Mouse (Mus musculus) adipocyte (in vitro differentiated cells): Measurements from ENCODE around the gene Wfdc13.

Experiments
- DNase-seq: peaks from one replicate; pipeline ENCODE4 v3.0.0-alpha.2; 2016; ENCODE audit warnings: low spot score

Wfdc13 gene

DNA sequence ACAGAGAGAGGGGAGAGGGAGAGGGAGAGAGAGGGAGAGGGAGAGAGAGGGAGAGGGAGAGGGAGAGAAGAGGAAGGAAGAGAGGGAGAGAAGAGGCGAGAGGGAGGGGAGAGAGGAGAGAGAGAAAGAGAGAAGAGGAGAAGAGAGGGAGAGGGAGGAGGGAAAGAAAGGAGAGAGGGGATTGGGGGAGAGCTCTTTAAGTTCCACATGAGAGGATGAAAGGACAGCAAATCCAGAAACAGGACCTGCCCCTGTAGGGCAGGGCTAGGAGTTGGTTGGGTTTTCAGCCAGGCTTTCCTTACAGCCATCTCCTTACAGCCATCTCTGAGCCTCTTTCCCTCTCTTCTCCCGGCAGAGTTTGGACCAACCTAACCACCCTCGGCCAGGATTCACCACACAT lies at the start of gene Wfdc13:
Gene Wfdc13 (plus strand): TSS at position 301 of the 400 bp plus-strand sequence.
- DNase-seq, result no peak

DNA sequence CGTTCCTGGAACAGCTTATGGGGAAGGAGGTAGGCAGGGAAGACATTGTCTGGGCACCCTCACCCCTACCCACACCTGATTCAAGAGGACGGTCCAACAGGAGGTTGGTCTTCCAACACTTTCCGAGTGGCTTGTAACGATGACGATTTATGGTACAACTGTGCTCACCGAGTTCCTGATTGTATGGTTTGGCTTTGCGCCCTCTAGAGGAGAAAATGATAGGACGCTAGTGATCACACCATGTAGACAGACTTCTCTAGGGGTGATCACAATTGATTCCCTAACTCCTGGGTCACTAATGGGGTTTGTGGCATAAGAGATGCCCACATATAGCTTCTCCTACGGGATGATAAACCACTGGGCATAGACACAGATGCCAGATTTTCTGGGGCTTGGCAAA lies 49.6 kb upstream of the Wfdc13 start:
- DNase-seq, result no peak

DNA sequence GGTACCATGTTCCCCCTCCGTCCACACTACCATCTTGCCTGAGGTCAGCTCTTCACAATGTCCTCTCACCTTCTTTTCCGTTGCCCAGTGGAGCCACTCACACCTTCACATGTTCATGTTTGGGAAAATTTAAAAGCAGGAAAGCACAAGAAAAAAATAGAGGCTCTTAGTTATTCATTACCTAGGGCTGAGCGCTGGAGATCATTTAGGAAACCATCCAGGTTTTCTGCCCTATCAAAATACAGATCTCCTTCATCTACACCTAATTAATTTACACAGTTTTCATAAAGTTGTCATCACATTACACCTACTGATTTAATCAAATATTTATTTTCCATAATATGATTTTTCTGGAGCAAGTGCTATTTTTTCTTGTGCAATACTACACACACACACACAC lies 46.2 kb upstream of the Wfdc13 start, which contains the start of gene Wfdc16:
Gene Wfdc16 (minus strand): TSS at position 101 of the 400 bp plus-strand sequence.
- DNase-seq, result no peak

DNA sequence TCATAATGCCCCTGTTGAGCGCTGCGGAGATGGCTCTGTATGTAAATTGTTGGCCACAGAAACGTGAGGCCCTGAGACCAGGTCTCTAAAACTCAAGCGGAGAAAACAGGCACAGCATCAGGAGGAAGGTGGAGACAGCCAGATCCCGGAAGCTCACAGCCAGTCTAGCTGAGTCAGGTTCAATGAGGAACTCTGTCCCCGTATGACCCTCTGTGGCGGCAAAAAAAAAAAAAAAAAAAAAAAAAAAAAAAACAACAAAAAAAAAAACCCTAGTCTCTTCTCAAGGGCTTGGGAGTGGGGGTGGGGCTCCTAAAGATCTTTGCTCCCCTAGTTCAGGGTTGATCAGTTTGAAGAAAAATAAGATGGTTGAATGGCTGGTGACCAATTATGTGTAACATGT lies 43.8 kb upstream of the Wfdc13 start:
- DNase-seq, result no peak

DNA sequence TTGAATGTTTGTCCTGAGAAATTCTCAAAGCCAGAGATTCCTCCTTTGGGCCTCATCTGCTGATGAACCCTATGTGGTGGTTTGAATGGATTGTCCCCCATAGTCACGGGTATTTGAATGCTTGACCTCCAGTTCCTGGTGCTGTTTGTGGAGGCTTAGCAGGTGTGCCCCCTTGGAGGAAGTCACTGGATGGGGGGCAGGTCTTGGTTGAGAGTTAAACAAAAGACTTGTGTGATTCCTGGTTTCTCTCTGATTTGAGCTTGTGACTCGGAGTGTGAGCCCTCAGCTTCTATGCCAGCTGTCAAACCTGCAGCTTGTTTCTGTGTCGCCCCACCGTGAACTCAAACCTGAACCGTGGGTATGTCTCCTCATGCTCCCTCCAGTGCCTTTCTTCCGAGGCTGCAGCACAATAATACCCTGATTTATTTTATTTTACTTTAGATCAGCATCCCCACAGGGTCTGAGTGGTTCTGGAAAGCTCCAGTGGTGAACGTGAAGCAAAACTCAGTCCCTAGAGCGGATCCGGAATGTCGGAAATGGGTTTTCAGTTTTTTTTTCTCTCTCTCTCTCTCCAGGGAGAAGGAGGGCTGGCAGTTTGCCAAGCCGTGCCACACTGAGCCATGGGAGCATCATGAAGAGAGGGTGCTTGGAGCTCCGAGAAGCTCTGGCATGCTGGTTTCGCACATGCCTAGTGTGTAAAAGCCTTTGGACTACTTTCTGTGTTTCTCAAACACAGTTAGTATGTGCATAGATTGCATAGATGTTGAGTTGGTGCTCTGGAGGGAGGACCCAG lies 42.8 kb upstream of the Wfdc13 start:
- no peak for DNase-seq

DNA sequence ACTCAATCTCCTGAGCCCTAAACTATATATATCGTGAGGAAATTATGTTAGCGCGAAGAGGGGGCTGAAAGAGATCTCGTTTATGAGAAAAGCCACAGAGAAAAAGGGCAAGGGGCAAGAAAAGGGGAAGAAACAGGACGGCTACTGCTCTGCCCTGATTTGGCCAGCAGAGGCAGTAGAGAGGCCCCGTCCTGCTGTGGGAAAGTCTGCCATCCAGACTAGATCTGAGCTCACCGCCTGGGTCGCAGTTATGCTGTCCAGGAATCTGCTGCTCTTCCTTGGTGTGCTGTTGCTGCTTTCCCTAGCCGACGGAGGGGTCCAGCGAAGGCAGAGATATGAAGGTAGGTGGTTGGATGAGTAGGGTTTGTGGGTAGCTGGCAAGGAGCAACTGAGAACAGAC lies 29.0 kb upstream of the Wfdc13 start, which contains the start of gene Wfdc10:
Gene Wfdc10 (plus strand): TSS at position 189 of the 400 bp plus-strand sequence.
- no peak for DNase-seq

DNA sequence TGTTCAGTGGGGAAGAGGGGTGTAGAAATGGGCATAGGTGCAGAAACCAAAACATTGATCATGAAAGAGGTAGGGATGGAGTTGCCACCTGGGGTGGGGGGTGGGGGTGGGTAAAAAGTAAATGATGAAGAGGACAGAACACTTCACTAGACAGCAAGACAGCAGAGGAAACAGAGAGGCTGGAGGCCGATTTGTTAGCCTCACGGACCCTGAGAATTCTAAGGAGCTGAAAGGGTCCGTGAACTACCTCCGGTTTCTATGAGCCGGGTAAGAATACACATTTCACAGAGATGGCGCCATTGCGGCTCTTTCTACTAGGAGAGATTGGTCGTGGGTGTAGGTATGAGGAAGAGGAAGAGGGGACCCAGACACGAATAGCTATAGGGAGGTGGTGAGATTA lies 28.4 kb upstream of the Wfdc13 start, which contains the start of gene Wfdc9:
Gene Wfdc9 (minus strand): TSS at position 101 of the 400 bp plus-strand sequence.
- no peak for DNase-seq

DNA sequence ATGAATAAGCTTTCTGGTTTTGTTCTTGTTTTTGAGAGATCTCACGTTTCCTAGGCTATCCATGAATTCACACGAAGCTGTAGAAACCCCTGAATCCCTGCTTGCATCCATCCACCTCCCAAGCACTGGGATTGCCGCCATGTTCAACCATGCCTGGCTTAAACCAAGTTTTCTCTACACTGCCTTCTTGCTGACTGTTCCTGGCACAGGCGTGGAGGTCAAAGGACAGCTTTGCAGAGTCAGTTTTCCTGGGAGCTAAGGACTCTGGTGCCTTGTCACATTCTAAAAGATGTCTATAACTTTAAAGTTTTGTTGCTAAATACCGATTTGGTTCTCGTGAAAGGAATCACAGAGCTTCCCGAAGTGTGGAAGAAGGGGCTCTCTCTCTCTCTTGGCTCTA lies 20.1 kb upstream of the Wfdc13 start:
- DNase-seq, result peak; percentile 6

DNA sequence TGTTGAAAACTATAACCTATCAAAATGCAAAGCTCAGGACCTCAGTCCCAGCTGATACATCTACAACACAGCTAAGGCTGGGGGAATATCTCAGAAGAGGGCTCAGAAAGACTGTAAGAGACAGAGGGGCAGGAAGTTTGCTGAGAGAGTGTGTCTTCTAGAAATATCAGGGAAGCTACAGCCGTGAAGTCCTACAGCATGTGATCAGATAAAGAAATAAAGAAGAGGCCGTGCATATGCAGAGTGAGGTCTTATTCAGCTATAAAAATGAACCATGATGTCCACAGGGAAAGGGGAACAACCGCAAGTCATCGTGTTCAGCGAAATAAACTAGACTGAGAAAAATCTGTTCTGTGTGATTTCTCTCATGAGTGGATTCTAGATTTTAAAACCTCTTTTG lies 14.6 kb upstream of the Wfdc13 start:
- no peak for DNase-seq

DNA sequence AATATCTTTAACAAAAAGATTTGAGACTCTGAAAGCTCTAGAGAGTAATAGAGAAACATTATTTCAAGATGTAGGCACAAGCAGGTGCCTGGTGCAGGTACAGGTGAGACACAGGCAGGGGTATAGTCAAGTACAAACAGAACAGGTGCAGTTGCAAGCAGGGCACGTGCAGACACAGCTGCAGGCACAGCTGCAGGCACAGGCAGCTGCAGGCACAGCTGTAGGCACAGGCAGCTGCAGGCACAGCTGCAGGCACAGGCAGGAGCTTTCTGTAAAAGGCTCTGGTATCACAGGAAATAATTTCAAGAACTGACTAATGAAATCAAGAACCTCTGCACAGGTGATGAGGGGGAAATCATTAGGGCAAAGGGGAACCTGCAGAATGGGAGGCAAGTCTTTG lies 14.0 kb upstream of the Wfdc13 start:
- DNase-seq, result no peak

DNA sequence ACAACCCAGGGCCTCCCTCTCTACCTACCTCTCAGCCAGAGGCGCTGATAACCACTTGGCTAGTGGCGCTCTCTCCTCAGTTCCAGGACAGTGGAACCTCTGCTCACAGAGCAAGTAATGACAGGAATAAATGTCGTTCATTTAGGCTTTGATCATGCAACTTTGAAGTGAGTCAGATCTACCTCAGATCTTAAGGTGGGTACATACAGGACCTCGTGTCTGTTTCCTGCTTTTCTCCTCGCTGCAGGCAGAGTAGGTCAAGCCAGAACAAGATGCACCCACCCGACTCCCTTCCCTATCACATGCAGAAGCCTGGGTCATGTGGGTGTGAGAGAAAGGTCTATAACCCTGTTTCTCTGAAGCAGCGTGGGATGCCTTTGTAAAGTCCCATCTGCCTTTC lies 10.9 kb upstream of the Wfdc13 start, which contains the start of gene Wfdc11:
Gene Wfdc11 (minus strand): TSS at position 101 of the 400 bp plus-strand sequence.
- DNase-seq, result no peak

DNA sequence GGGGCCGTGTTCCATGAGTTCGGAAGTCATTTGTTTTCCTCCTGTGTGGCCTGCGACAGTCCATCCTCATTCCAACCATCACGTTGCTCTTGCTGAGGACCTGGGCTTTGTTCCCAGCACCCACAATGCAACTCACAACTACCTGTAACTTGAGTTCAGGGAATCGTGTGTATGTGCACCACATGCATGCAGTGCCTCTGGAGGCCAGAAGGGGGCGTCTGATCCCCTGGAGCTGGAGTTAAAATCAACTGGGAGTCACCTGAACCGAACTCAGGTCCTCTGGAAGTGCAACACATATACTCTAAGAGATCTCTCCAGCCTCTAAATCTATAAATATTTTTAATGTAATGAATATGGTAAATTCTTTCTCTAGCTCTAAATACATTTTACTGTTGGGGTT lies 8.8 kb upstream of the Wfdc13 start:
- no peak for DNase-seq

DNA sequence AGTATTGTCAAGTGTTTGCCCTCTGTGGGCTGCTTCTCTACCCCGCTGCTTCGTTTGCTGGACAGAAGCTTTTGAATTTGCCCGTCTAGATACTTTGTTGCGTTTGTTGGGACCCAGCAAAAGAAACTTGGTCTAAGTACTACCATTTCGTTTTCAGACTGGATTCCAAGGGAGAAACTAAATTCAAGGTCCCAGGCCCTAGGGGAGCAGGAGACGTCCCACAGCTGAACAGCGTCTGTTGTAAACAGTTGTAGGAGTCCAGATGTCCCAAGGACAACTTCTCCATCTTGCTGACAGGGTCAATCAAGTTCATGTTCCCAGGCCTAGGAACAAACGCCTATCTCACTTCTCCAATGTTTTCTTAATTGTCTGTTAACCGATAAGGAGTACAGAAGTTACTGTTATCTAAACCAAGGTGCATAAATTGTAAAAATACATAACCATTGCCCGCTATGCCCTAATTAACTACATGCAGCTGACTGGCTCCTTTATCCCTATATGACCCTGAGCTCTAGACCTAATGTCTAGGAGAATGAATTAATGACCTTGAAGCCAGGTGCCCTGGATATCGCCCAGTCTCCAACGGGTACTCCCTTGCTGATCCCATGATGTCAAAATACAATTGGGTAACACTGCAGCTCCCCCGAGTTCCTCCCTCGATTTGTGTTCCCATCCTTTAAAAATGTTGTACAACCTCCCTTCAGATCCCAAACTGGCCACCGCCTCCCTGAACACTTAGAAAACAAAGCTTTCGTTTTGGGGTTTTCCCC lies 7.8 kb upstream of the Wfdc13 start:
- DNase-seq, result no peak

DNA sequence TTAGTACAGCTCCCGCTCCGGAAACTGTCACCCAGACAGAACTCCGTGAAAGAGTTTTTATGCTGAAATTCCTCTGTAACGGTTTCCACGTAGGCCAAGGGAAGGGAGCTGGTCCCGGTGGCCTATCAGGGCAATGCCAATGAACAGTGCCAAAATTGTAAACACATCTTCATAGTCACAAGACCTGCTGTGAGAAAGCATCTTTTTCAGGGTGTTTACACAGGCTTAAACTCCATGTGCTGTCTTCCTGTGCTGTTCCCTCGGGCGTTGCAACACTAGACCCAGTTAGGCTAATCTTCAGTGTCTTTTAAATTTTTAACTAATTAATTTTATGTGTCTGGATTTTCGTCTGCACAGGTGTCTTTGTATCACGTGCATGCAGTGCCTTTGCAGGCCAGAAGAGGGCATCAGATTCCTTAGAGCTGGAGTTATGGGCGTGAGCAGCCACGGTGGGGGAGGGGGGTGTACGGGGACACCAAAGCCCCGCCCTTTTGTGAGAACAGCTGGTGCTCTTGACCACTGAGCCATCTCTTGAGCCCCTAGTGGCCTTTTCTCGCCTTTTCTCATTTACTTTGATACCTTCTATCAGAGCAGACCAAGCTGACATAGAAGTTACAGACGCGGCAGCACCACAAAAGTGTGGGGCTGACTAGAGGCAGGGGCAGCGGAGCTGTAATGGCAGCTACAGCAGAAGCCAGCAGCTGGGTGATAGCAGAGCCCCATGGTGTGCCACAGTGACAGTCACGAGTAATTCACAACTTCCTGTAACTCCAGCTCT lies 5.9 kb upstream of the Wfdc13 start:
- peak; percentile 55 for DNase-seq

DNA sequence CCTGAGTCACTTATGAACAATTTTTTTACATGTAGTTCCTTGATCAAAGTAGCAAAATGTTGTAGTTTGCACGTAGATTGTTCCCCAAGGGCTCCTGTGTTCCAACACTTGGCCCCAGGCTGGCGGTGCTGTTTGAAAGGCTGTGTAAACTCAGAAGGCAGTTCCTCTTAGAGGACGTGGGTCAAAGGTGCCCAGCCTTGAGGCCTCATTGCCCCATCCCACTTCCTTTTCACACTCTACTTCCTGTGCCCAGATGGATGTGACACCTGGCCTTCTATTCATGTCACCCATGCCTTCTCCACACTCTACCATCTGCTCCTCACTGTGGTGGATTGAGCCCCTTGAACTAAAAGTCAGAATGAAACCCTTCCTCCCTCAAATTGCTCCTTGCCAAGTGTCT lies 5.0 kb upstream of the Wfdc13 start:
- no peak for DNase-seq

DNA sequence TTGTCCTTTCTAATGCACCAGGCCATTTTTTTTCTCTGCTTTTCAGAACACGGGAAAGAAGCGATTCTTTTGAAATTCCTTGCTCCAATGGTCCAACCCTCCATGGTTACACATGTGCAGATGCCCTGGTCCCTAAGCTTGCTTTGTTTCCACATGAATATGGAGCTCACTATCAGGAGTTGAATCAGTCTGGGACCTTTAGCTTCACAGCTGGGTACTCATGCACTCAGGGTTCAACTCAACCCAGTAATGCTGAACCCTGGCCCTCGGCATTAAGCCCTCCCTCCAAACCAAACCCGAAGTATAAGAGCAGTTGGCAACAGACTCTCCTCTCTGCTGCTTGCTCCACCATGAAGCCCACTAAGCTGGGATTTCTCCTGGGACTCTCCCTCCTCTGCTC lies 13.3 kb downstream of the Wfdc13 start, which contains the start of gene Spint4:
Gene Spint4 (plus strand): TSS at position 301 of the 400 bp plus-strand sequence.
- DNase-seq, result no peak

DNA sequence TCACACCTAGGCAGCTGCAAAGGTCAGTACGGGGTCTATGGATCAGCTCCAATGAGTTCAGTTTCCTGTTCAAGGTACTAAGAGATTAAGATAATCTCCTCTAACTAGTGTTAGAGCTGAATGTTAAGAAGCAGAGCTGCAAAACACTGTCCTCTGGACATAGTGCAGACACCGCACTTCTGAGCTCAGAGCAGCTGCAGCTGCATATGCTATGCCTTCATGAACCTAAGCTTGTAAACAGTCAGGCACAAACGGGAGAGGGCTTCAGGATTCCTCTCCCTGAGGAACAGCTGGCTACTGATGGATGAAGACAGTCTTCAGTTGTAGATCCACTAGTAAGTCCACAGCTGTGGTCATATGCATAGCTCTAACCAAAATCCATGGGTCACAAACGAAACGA lies 16.1 kb downstream of the Wfdc13 start:
- DNase-seq, result no peak

DNA sequence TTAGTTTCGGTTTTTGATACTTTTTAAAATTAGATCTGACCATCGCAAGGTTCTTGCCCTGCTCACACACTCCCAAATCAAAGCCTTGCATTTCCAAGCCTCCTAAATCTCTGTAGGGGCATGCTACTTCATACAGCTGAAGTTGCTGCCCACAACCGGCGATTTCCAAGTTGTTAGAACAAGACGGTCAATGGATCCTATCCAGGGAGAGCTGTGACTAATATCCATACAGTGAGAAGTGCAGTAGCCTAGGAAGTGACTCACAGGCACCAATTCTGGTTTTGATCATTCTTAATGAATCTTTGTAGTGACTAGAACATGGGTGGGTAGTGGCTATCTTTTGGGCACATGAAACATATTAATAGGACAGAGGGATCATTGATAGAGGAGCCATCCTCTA lies 16.9 kb downstream of the Wfdc13 start:
- no peak for DNase-seq

DNA sequence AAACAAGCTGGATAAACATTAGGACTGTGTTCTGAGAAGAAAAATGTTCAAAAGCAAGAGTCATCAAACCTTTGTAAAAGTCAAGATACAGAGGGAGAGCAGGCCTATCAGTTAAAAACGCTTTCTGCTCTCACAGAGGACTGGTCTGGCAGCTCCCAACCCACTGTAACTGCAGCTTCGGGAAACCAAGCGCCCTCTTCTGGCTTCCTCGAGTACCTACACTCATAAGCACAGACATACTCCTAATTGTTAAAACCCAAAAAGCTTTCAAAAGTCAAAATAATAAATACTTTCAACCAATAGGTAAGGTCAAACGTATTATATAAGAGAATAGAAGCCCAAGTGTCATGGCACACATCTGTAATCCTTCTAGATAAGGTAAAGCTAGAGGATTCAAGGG lies 19.3 kb downstream of the Wfdc13 start:
- no peak for DNase-seq

DNA sequence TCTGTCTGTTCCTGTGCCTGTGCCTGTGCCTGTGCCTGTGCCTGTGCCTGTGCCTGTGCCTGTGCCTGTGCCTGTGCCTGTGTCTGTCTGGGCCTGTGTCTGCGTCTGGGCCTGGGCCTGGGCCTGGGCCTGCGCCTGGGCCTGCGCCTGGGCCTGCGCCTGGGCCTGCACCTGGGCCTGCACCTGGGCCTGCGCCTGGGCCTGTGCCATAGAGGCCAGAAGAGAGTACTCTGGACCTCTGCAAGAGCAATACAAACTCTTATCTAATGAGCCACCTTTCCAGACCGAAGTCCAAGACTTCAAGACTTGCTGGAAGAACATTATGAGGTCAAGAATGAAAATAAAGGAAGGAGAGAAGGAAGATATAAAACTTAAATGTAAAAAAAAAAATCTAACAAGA lies 20.4 kb downstream of the Wfdc13 start:
- no peak for DNase-seq

DNA sequence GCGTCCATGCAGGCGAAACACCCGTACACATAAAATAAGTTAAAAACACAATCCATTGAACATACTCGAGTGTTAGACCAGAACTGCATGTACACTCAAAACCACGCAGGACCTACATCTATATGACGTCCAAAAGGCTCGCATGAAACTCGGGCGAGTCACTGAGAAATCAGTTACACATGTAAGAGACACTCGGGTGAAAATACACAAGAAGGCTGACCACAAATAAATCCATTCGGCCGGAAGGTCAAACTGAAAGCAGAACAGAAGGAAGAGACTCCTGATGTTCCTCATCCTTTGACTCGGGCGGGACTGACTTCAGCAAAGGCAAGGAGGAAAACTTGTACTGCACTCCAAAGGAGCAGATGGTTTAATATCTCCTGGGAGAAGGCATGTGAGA lies 21.1 kb downstream of the Wfdc13 start:
- DNase-seq, result no peak

DNA sequence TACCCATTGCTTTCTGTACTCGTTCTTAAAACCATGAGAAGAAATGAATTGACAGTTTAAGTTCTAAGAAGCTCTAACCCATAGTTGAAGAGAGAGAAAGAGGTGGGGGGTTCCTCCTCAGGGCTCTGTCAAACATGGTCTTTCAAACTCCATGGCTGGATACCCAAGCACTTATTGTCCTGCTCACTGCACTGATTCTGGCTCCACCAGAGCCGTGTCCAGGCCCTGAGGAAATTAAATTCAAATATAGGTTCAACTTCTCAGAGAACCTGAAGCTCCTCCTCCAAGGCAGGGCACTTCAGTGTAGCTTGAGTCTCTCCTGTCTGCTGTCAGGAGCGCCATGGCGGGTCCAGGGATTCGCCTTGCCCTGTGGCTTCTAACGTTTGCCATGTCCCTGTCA lies 30.1 kb downstream of the Wfdc13 start, which contains the start of gene Spint5:
Gene Spint5 (plus strand): TSS at position 301 of the 400 bp plus-strand sequence.
- no peak for DNase-seq
